Mouse (Mus musculus) spleen, postnatal 36 days (tissue): Measurements from ENCODE around the gene Zfpm1.

ENCODE experiments used
- DNase-seq, 2 experiments: peaks; one replicate each; pipeline ENCODE4 v3.0.0; 2022; ENCODE audit warnings: low spot score in 2 of 2, mixed read lengths in 1 of 2

Zfpm1 gene

DNA sequence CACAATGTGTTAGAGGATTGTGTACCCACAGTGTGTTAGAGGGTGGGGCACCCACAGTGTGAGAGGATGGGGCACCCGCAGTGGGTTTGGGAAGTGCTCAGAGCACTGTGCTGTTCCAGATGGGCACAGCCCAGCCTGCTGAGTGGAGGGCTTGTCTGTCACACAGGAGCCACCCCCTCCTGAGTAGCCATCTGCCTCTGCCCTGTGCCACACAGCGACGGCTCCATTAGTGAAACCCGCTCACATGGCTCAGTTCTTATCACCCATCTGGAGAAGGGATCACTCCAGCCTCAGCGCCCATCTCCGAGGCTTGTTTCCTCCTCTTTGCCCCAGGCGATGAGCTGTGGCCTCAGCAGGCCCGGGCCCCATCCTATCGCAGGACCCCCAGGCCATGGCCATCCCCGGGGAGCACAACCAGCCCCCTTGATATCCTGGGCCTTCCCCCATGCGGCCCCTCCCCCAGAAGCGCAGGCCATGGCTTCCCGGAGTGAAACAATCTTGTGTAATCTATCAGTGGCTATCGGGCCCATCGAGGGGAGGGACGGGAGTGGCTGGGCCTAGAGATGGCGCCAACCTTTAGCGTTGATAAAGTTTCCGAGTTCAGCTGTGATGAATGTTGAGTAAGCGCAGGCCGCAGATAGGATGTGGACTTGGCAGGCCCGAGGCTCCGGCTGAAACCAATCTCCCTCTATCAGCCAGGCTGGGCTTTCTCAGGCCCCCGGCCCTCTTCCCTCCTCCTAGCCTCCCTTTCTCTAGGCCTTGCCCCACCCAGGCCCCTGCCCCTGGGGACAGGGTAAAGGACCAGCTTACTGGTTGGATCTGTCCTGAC lies 14.4 kb downstream of the Zfpm1 start:
- DNase-seq, result no peak

DNA sequence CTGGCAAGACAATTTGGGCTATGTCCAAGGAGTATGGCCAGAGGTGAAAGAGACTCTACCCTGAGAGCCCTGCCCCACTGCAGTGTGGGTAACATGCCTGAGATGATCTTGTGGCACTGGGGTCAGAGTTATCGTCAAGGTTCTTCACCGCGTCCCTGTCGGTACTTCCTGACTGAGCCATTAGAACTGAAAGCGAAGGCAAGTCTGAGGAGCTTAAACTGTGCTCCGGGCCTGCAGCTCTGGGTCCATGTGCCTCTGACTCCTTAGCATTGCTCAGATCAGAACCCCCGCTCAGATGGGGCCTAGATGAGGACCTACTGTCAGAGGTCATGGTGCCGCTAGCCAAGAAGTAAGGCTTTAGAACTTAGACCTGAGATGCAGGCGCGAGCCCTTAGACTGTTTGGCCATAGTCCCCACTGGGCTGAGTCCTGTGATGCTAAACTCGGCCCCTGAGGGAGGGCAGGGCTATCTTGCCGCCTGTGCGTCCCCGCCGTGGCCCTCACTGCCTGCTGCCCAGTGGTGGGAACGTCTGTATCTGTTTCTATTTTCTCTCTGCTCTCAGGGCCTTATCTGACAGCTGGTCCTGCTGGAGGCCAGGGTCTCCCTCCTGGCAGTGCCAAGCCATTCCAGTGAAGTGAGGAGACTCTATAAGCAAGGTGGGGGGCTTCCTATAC lies 17.8 kb downstream of the Zfpm1 start:
- DNase-seq, result no peak

DNA sequence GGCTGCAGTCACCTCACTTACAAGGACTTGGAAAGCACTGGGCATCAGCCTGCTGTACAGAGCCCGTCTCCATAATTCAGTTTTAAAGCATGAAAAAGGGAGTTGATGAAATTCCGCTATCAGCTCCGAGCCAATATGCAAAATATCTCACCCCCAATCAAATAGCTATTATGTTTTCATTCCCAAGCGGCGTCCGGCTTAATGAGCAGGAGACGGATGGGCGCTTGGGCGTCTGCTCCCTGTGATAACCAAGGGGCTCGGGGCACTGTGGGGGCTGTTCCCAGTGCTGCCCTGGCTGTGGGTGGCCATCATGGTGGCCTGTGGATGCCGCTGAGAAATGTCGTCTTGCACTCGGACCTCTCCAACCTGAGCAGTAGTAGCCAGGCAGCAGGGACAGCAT lies 19.1 kb downstream of the Zfpm1 start:
- no peak for DNase-seq

GRCm38 (mm10) chr8:122301866-122302265 lies 19.9 kb downstream of the Zfpm1 start:
- DNase-seq, result no peak

DNA sequence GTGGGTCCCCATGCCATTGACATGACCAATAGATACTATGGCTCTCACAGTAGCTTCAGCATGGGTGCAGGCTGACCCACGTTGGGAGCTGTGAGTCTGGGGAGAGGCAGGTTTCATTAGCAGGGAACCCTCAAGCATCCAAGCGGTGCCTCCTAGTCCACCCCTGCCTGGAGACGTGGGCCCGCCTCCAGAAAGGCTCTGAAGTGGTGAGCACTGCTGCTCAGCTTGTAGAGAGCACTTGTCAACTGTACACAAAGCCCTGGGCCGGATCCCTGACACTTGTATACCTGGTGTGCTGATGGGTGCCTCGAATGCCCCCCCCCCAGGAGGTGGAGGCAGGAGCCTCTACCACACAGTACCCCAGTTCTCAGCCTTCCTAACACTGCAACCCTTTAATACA lies 21.5 kb downstream of the Zfpm1 start:
- no peak for DNase-seq

GRCm38 (mm10) chr8:122304058-122304457 lies 22.1 kb downstream of the Zfpm1 start:
- peak in 1 of 2 experiments; percentile 47 for DNase-seq

DNA sequence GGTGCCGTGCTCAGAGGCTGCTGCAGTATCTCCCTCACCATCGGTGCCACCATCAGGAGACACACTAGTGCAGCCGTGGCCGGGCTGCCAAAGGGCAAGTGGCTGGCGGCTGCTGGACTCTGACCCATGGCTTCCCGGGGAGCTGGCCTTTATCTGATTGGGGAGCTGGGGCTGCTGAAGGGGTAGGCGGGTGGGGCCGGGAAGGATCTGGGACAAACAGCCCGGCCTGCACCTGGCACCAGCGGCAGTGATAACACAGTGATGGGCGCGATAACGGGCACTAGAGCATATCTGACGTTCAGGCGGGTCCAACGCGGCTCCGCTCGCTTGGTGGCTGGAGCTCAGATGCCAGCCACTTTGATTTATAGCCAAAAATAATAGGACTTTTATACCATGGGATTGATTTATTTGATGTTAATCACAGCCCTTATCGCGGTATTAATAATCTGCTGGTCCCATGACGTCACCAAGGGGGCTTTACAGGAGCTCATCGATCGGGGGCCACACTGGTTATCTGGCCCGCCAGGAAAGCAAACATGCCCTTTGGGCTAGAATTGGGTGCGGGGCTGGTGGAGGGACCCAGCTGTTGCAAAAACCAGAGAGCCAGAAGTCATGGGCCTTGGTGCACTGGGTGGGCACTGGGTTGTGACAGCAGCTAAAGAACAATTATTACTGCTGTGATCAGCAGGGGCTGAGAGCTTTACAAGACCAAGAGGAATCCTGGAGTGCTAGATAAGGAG lies 24.9 kb downstream of the Zfpm1 start:
- no peak for DNase-seq

GRCm38 (mm10) chr8:122307836-122308235 lies 25.9 kb downstream of the Zfpm1 start:
- no peak for DNase-seq

DNA sequence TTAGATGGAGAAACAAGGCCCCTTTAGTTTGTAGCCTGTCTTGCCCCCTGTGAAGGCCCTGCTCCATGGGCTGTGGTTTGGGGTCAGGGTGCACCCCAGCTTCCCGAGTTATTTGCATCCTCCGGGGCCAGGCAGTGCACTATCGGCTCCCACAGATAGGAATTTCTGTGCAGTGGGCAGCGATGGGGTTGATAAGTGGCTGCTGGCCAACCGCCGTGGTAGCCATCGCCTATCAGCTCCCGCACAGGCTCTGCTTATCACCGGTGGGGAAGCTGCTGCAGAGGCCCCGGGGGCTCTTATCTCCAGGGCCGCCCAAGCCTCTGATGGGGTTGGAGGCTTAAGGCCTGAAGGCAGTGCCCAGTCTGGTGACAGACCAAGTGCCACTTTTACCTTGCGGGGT lies 27.3 kb downstream of the Zfpm1 start:
- peak; percentile 72 to 81 for DNase-seq

- no peak for DNase-seq
Observed at GRCm38 (mm10) chr8:122311115-122311514, 29.2 kb downstream of the Zfpm1 start.

- no peak for DNase-seq
Observed at GRCm38 (mm10) chr8:122312553-122312952, 30.6 kb downstream of the Zfpm1 start.

DNA sequence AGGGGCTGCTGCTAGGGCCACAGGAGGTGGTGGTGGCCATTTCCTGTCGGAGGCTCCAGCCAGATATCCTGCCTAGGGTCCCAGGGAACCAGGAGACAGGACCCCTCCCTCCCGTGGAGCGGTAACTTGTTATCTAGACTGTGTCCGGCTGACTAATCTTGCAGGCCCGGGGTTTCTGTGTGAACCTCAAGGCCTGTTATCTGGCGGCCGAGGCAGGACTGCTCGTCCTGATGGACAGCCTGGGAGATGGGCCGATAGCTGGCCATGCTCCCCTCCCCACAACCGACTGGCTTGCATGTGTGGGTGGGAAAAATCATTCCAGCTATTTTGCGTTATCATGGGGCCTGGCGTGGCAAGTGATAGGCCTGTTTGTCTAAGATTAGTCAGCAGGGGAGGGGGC lies 31.4 kb downstream of the Zfpm1 start:
- peak; percentile 52 to 59 for DNase-seq

DNA sequence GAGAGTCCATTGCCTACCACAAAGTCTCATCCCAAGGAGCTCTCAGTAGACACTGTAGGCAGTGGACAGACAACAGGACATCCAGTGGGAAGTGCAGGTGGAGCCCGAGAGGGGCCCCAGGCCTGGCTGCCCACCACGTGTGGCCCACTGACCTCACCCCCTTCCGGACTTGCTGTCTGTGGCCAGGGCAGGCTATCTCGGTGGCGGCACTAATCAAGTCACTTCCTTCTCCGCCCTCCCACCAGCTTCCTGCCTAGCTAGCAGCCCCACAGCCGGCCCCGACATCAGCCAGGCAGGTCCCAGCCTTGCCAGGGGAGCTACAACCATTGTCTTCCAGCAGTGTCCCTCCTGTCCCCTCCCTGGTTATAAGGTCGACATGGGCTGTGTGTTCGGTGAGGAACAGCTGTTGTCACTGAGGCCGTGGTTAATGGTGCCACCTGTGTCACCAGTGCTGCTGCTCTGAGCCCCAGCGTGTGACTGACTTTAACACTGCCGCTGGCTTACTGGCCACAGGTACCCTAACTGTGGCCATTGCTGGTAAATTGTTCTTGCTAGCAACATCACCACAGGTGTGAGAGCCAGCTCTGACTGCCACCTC lies 33.1 kb downstream of the Zfpm1 start:
- DNase-seq, result peak; percentile 50 to 58

- no peak for DNase-seq
Observed at GRCm38 (mm10) chr8:122316402-122316801, 34.5 kb downstream of the Zfpm1 start.

DNA sequence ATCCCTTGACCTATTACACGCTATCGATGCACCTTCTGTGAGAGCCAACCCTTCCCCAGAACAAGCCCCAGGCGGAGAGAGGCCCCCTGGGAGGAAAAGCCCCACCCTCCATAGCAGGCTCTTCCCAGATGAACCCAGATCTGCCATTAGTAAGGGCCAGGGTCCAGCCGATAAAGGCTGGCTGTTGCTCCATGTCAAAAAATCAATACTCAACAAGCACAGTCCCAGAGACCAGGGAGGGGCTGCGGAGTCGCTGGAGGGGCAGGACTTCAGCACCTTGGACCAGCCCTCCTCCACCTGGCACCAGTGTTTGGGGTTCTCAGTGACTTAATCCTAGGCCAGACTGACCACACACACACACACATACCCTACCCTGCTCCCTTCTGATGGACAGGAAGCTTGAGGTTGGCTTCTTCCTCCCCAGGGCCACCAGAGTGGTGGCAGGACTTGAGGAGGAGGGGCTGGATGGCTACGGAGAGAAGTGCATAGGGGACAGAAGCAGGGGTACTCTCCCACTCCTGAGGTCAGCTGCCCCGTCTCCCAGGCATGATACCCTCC lies 36.1 kb downstream of the Zfpm1 start:
- DNase-seq, result no peak

DNA sequence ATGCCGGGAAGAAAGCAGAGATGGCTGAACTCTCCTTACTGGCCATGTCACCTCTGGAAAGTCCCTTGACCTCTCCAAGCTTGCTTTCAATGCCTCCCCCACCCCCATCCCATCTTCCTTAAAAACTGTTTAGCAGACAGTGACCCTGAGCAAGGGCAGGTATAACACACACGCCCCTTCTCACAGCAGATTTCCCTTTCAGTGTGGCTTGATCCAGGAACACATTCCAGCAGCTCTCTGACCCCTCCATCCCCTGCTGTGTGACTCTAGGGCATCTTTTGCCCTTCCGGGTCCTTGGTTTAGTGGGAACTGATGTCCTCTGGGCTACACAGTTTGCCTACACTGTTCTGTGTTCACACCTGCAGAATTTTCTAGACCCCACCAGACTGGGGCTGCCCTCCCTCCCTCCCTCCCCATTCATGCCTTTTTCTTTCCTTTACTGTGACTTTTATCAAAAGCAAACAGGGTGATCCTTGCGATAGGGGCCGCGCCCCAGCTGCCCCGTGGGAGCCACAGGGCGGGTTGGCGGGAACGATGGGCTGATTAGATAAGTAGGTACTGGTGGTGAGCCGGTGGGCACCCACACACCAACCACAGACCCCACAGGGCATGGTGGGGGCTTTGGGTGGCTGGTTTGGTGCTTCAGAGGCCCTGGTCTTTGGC lies 37.2 kb downstream of the Zfpm1 start:
- DNase-seq, result peak in 1 of 2 experiments; percentile 52

- no peak for DNase-seq
Observed at GRCm38 (mm10) chr8:122319708-122320075, 37.8 kb downstream of the Zfpm1 start.

GRCm38 (mm10) chr8:122320541-122320940 lies 38.6 kb downstream of the Zfpm1 start:
- no peak for DNase-seq

DNA sequence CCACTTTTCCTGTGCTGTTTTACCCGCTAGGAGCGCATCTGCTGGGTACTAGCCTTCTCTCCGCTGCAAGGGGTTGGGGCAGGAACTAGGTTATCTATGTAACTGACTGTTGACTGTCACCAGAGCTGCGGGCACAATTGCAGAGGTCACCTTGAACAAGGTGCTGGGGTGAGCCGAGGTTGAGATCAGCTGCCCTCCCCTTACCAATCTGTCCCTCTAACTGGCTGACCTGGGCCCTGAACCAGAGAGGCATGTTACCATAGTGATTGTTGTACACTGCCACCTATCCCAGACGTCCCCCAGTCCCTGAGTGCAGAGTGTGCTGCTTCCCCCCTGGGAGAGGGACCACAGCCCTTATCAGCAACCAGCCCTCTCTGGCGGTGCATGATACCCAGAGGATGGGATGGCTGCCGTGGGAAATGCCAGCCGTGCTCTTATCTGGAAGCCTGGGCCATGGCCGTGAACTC lies 39.5 kb downstream of the Zfpm1 start:
- peak; percentile 75 to 86 for DNase-seq

DNA sequence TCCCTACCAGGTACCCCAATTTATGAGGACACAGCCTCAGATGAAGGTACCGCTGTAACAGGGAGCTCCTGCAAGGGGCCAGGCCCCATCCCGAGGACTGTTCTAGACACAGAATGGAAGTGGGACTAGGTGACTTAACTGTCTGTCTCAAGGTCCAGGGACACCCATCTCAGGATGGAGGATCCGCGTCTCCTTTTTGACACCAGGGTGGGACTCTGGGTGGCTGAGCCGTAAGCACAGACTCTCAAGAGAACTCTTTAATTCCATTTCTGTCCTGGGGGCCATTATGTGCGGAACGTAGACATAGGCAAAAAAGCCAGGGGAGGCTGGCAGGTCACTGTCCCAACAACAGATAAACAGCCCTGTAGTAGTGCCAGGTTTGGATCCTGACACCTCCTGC lies 40.2 kb downstream of the Zfpm1 start:
- no peak for DNase-seq

DNA sequence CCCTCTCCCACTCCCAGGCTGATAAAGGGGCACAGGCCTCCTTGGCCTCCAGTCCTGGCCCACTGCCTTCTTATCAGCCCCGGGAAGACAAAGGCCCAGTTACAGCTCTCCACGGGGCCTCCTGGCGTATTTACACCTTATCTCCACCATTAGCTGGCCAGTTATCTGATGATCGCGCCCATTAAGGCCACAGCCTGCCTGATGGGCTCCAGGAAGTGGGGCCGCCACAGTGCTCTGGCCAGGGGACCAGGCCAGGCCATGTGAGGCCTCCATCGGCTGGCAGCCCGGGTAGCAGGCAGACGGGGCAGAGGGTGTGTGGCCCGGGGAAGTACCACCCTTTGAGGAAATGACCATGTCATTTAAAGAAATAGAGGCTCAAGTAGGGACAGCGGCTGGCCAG lies 40.9 kb downstream of the Zfpm1 start:
- peak in 1 of 2 experiments; percentile 46 for DNase-seq
